Mouse (Mus musculus) heart, postnatal 0 days (tissue): Measurements from ENCODE around the gene B3gat1.

ENCODE experiments used
- CTCF ChIP-seq: IDR thresholded peaks from 2 replicates; pipeline ENCODE4 v1.5.1; 2016; ENCODE audit warnings: antibody characterized with exemption, control low read depth, low read depth
- EP300 ChIP-seq: IDR thresholded peaks from 2 replicates; pipeline ENCODE4 v1.6.1; 2016; ENCODE audit warnings: antibody characterized with exemption, low read depth

- TF ChIP-seq CTCF (no peak), EP300 (no peak)
Measured at GRCm38 (mm10) chr9:26737116-26737515, 3.6 kb downstream of the B3gat1 start.
